Mouse (Mus musculus) spleen, embryonic (tissue): ENCODE results near the gene Wdr24.

Source experiments
- CTCF ChIA-PET: fragments of 350-600 bp; sonication (Branson Sonifier 250); formaldehyde crosslinking; loops from one replicate; lab custom pipeline; 2022; lab: Charles Lee

Gene Wdr24

GRCm38 (mm10) chr17:25830806-25831431, 7.5 kb downstream of the Wdr24 start:
- CTCF ChIA-PET = interaction anchor here (0.7 kb wide), 1 partner anchor 210 kb away, joined by 5 read pairs; no protein-coding TSS in a partner anchor

- CTCF ChIA-PET = no interaction called here
These were observed 8.2 kb downstream of the Wdr24 start for GRCm38 (mm10) chr17:25831451-25832281.

- CTCF ChIA-PET = interaction anchor here (0.6 to 1.4 kb wide), 4 partner anchors 15 to 29 kb away, joined by 3 to 4 read pairs (median 3); no protein-coding TSS in a partner anchor
These were observed 9.2 kb downstream of the Wdr24 start for GRCm38 (mm10) chr17:25832436-25833290.

- CTCF ChIA-PET = interaction anchor here (0.5 to 1.4 kb wide), 4 partner anchors 15 to 58 kb away, joined by 3 to 4 read pairs (median 4); no protein-coding TSS in a partner anchor
These were observed 9.8 kb downstream of the Wdr24 start, which contains the start of gene Stub1 for GRCm38 (mm10) chr17:25833291-25833663. Gene Stub1 (minus strand): TSS chr17:25833404.

- CTCF ChIA-PET = interaction anchor here (0.5 to 1.4 kb wide), 4 partner anchors 8 to 60 kb away, joined by 3 to 4 read pairs (median 3); no protein-coding TSS in a partner anchor
These were observed 10.7 kb downstream of the Wdr24 start for GRCm38 (mm10) chr17:25833961-25834594.

GRCm38 (mm10) chr17:25834595-25835222, 11.3 kb downstream of the Wdr24 start:
- CTCF ChIA-PET = interaction anchor here (0.5 to 0.7 kb wide), 4 partner anchors 8 to 61 kb away, joined by 3 read pairs; partner anchors contain the start of gene Rhot2

GRCm38 (mm10) chr17:25835301-25835700, 11.9 kb downstream of the Wdr24 start:
- CTCF ChIA-PET = interaction anchor here (0.6 kb wide), 1 partner anchor 9 kb away, joined by 3 read pairs; the partner anchor contains the start of gene Rhot2

- CTCF ChIA-PET = no interaction called here
These were observed 12.4 kb downstream of the Wdr24 start for GRCm38 (mm10) chr17:25835816-25836215.

- CTCF ChIA-PET = no interaction called here
These were observed 13.1 kb downstream of the Wdr24 start for GRCm38 (mm10) chr17:25836397-25837075.

GRCm38 (mm10) chr17:25837076-25837410, 13.6 kb downstream of the Wdr24 start, which contains the start of gene Rhbdl1:
Gene Rhbdl1 (minus strand): TSS chr17:25837295.
- CTCF ChIA-PET = no interaction called here

GRCm38 (mm10) chr17:25837533-25837932, 14.1 kb downstream of the Wdr24 start:
- CTCF ChIA-PET = no interaction called here

GRCm38 (mm10) chr17:25838904-25839303, 15.5 kb downstream of the Wdr24 start:
- CTCF ChIA-PET = no interaction called here

GRCm38 (mm10) chr17:25839455-25840235, 16.2 kb downstream of the Wdr24 start:
- CTCF ChIA-PET = no interaction called here

GRCm38 (mm10) chr17:25840519-25840918, 17.1 kb downstream of the Wdr24 start:
- CTCF ChIA-PET = no interaction called here

- CTCF ChIA-PET = no interaction called here
These were observed 17.9 kb downstream of the Wdr24 start, which contains the start of gene Gm20683 for GRCm38 (mm10) chr17:25841117-25841880. Gene Gm20683 (minus strand): TSS chr17:25841763.

- CTCF ChIA-PET = interaction anchor here (0.8 kb wide), 1 partner anchor 8 kb away, joined by 3 read pairs; no protein-coding TSS in a partner anchor
These were observed 19.1 kb downstream of the Wdr24 start for GRCm38 (mm10) chr17:25842509-25842908.

GRCm38 (mm10) chr17:25843122-25843521, 19.7 kb downstream of the Wdr24 start:
- CTCF ChIA-PET = interaction anchor here (0.8 kb wide), 1 partner anchor 9 kb away, joined by 3 read pairs; no protein-coding TSS in a partner anchor
